Mouse (Mus musculus) olfactory bulb, adult 2 months (tissue): ENCODE results near the gene Gm26558.

ENCODE experiments used
- CTCF ChIP-seq: fragments of 200-500 bp; IDR thresholded peaks from 2 replicates; pipeline ENCODE4 v1.5.1; 2012; ENCODE audit warnings: low read depth, mild to moderate bottlenecking, low read length, moderate library complexity; ENCODE audit not compliant: insufficient read depth
- POLR2A ChIP-seq: fragments of 200-500 bp; IDR thresholded peaks from 2 replicates; pipeline ENCODE4 v1.6.1; 2012; ENCODE audit warnings: mild to moderate bottlenecking, low read depth, low read length, moderate library complexity; ENCODE audit not compliant: insufficient read depth

DNA sequence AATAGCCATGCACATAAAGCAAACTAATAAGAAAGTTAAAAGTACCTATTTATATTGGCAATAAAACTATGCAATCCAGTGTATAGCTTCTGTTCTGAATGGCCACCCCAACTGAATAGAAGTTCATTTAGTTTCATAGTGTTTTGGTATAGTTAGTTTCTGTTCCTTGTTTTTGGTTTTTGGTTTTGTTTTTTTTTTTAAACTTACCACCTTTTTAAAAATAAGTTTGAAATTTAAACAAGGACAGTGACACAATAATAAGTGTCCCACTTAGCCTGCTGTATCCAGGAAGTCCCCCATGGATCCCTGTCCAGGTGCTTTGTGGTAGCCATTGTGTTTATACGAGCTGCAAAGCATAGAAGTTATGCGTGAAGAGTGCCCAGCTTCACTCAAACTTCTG lies 7.3 kb upstream of the Gm26558 start:
- no peak for TF ChIP-seq POLR2A
- TF ChIP-seq CTCF, result no peak
